Mouse (Mus musculus) neural tube, embryonic 14.5 days (tissue): ENCODE data around the gene Cacna2d2. TPM values are rescaled to one million over a fixed set of nuclear protein-coding genes. Genes with fewer than 3 reads are reported as not detected.
A peak's percentile ranks its signal among the peaks of the same experiment; 100 is the strongest.

Source experiments
- ATAC-seq: fragments of 200-750 bp; cut with Nextera tagmentation; 2 replicates; pipeline ENCODE4 v1.8.0; 2017; ENCODE audit warnings: low read depth, mild to moderate bottlenecking, moderate TSS enrichment, moderate library complexity
- H3K27ac ChIP-seq: fragments of 300-500 bp; sonication (generic); 2 replicates; pipeline ENCODE4 v1.5.1; 2014; ENCODE audit warnings: low read depth, mild to moderate bottlenecking, control low read depth, low read length, moderate library complexity, mixed read lengths
- H3K27me3 ChIP-seq: fragments of 300-500 bp; sonication (generic); 2 replicates; pipeline ENCODE4 v1.6.1; 2014; ENCODE audit warnings: low read length; ENCODE audit not compliant: control insufficient read depth, insufficient read depth
- H3K36me3 ChIP-seq: fragments of 300-500 bp; sonication (generic); 2 replicates; pipeline ENCODE4 v1.6.1; 2014; ENCODE audit warnings: low read length, mixed read lengths; ENCODE audit not compliant: control insufficient read depth, insufficient read depth
- H3K4me1 ChIP-seq: fragments of 300-500 bp; sonication (generic); 2 replicates; pipeline ENCODE4 v1.6.1; 2014; ENCODE audit warnings: low read length; ENCODE audit not compliant: control insufficient read depth, insufficient read depth
- H3K4me2 ChIP-seq: fragments of 300-500 bp; sonication (generic); 2 replicates; pipeline ENCODE4 v1.6.1; 2014; ENCODE audit warnings: mild to moderate bottlenecking, low read depth, low read length, control low read depth
- H3K4me3 ChIP-seq: fragments of 300-500 bp; sonication (generic); 2 replicates; pipeline ENCODE4 v1.5.1; 2014; ENCODE audit warnings: low read depth, low read length, control low read depth, mixed read lengths
- H3K9ac ChIP-seq: fragments of 300-500 bp; sonication (generic); replicated peaks from 2 replicates; pipeline ENCODE4 v1.6.1; 2014; ENCODE audit warnings: low read depth, mild to moderate bottlenecking, control low read depth, low read length, mixed read lengths
- H3K9me3 ChIP-seq: fragments of 300-500 bp; sonication (generic); 2 replicates; pipeline ENCODE4 v1.6.1; 2016; ENCODE audit warnings: low read length; ENCODE audit not compliant: control insufficient read depth
- WGBS: fragments of 180-500 bp; shearing (Covaris S2); extraction: QIAGEN DNeasy Blood & Tissue Kit; methylation state at CpG from one replicate; pipeline ENCODE4 v1.1.7; 2014; 5-methylcytosine and 5-hydroxymethylcytosine counted together
- polyA plus RNA-seq: library from polyadenylated mRNA; unstranded; fragments of >200 nt; fragmentation: Nextera tagmentation; extraction: Ambion mirVana; gene quantifications from 2 replicates; pipeline ENCODE4 v1.2.1, GENCODE M21; 2014

The Cacna2d2 gene
- polyA plus RNA-seq, 1 experiment from 2014 or later = 10.6 TPM

DNA sequence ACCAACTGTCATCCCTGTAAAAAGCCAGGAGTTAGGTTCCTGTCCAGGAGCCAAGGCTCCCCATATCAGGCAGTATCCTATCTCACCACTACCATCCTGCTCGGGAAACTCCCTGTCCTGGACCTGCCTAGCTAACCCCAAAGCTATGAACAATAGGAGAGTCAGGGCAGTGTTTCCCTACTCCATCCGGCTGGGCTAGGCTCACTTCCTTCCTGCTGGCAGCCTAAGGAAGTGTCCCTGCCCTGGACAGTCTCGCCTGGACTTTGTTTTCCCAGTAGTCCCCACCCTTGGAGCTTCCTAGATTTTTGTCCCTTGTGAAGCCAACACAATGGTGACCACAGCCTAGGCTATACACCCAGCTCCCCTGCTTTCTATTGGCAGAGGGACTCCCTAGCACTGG is 167.4 kb downstream of the Cacna2d2 start:
- H3K27ac ChIP-seq = no peak overlapping the region; the same call in 1 of the 2 replicates
- no peaks in the 10 kb centered on the region for H3K27me3 ChIP-seq
- whole genome bisulfite sequencing = 70% methylated on average over 3 of the region's 3 CpGs
- H3K4me1 ChIP-seq = peaks cover 48% of the 10 kb centered on the region
- no peak overlapping the region for H3K9ac ChIP-seq
- no peaks in the 10 kb centered on the region for H3K9me3 ChIP-seq
- H3K4me3 ChIP-seq = no peak overlapping the region
- ATAC-seq = no peak
- peaks cover 20% of the 10 kb centered on the region for H3K36me3 ChIP-seq
- H3K4me2 ChIP-seq = no peak overlapping the region

DNA sequence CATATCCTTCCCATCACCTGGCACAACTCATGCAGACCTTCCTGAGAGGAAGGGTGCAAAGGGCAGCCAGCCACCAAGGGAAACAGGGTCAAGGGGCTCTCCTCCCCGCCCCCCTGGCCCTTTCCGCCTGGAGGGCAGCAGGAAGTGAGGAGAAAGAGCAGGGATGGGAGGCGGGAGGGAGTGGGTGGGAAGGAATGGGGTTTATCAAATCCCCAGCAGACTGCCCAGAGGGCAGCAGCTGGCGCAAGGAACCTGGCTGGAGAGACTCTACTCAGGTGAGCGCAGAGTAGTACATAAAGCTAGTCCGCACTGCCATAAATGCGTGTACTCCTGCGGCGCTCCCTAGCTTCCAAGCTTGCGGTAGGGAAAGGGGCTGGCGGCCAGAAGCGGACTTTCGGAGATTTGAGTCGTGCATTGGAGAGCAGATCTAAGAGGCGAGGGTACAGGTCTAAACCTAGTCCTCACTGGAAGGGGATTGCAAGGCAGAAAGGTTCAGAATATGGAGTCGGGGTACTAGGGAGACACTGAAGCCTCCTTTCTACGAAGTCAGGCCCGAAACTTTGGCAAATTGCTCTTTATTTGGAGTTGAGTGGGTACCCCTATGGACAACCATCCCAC is 168.4 kb downstream of the Cacna2d2 start, which contains the start of gene Hyal2:
Gene Hyal2, plus strand, starts transcription at position 244 of the 618 bp plus-strand sequence.
- Histone ChIP-seq H3K9me3 (no peaks in the 10 kb centered on the region), H3K4me3 (peak within 1 kb of the TSS; percentile 88), H3K4me1 (peaks cover 45% of the 10 kb centered on the region), H3K9ac (peak within 1 kb of the TSS; percentile 86), H3K27ac (peak within 1 kb of the TSS; percentile 85), H3K36me3 (peaks cover 27% of the 10 kb centered on the region), H3K4me2 (peak within 1 kb of the TSS; percentile 95), H3K27me3 (no peaks in the 10 kb centered on the region)
- no peak for ATAC-seq
- 10% methylated on average over 18 of the region's 18 CpGs for WGBS

DNA sequence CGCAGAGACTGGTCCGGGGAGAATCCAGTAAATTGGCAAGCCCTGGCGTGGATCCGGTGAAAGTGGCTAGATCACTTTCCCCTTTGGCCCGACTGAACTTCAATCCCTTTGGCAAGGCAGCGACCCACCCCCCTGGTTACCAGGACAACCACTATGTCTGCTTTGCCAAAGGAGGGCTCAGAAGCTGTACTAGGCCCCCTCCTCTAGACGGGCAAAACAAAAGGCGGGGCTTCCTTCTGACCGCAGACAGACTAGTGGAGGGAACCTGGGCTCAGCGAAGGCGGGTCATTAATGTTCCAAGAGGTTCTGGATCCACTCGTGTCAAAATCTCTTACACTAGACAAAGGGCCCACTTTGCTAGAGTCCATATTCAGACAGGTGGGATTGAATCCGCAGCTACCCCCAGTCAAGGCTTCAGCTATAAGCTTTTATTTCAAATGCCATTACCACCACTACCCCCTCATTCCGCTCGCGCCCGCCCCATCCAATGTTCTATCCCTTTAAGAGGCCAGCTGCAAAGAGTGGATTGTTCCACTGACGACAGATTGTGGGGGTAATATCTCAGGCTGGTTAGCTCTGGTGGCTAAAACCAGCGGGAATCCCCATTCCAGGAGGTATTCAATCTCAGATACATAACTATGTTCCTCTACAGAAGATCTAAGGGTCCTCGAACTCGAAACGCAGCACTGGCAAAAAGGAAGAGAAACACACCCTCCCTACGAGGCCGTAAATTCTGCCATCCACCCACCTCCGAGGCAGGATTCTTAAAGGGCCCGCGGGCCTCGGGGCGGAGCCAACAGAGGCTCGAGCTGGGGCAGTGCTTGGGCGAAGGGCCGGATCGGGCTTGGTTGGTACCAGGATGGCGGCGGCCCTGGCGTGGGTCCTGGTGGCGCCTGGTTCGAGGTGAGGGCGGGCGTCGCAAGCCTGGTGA is 169.2 kb downstream of the Cacna2d2 start:
- Histone ChIP-seq H3K9me3 (no peaks in the 10 kb centered on the region), H3K36me3 (peaks cover 27% of the 10 kb centered on the region), H3K4me1 (peaks cover 41% of the 10 kb centered on the region), H3K4me3 (peak overlapping the region; percentile 88), H3K9ac (peak overlapping the region; percentile 86), H3K27ac (peak overlapping the region; percentile 85), H3K27me3 (no peaks in the 10 kb centered on the region), H3K4me2 (peak overlapping the region; percentile 95)
- WGBS = under 1% methylated on average over 38 of the region's 41 CpGs
- peak; percentile 84 for ATAC-seq

DNA sequence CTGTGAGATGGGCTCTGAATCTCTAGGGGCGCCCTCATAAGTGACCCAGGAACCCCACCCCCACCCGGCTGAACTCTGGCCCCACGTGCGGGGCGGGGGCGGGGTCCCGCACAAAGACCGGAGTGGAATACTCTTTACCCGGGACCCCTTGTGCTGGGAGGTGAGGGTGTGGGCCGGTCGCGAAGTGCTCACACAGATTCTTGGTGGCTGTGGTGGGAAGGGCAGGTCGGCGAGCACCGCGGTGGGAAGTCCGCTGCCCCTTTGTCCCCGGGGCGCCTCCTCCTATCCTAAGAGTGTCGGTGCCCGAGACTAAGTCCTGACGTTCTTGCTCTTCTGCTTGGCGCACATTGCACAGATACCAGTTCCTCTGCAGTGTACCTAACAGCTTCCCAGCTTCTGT is 169.9 kb downstream of the Cacna2d2 start:
- no peaks in the 10 kb centered on the region for H3K9me3 ChIP-seq
- H3K27ac ChIP-seq = peak overlapping the region; percentile 85
- 1% methylated on average over 23 of the region's 23 CpGs for WGBS
- peak overlapping the region; percentile 88 for H3K4me3 ChIP-seq
- no peaks in the 10 kb centered on the region for H3K27me3 ChIP-seq
- H3K36me3 ChIP-seq = peaks cover 27% of the 10 kb centered on the region
- ATAC-seq = peak; percentile 21
- H3K4me2 ChIP-seq = peak overlapping the region; percentile 95
- peaks cover 35% of the 10 kb centered on the region for H3K4me1 ChIP-seq
- peak overlapping the region; percentile 86 for H3K9ac ChIP-seq

DNA sequence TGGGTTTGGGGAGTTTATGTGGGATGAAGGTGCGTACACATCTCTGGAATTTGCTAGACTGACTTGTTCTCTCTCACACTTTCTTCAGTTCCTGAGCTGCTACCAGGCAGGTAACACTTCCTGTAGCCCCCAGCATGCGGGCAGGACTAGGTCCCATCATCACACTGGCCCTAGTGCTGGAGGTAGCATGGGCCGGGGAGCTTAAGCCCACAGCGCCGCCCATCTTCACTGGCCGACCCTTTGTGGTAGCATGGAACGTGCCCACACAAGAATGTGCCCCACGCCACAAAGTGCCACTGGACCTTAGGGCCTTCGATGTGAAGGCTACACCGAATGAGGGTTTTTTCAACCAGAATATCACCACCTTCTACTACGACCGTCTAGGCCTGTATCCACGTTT is 170.6 kb downstream of the Cacna2d2 start:
- H3K4me1 ChIP-seq = peaks cover 35% of the 10 kb centered on the region
- H3K9me3 ChIP-seq = no peaks in the 10 kb centered on the region
- peak overlapping the region; percentile 88 for H3K4me3 ChIP-seq
- 50% methylated on average over 13 of the region's 13 CpGs for WGBS
- H3K9ac ChIP-seq = peak overlapping the region; percentile 86
- H3K27me3 ChIP-seq = no peaks in the 10 kb centered on the region
- no peak for ATAC-seq
- H3K36me3 ChIP-seq = peaks cover 30% of the 10 kb centered on the region
- H3K4me2 ChIP-seq = peak overlapping the region; percentile 95
- H3K27ac ChIP-seq = no peak overlapping the region

DNA sequence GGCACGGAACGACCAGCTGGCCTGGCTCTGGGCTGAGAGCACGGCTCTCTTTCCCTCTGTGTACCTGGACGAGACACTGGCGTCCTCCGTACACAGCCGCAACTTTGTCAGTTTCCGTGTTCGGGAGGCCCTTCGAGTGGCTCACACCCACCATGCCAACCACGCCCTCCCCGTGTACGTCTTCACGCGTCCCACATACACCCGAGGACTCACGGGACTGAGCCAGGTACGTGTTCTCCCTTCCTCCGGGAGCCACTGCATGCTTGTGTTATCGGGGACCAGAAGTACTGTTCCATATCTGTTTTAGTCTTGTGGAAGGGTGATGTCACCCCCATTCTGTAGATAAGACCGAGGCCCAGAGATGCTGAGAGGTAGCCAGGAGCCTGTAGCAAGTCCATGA is 171.4 kb downstream of the Cacna2d2 start:
- H3K36me3 ChIP-seq = peaks cover 24% of the 10 kb centered on the region
- ATAC-seq = no peak
- no peak overlapping the region for H3K27ac ChIP-seq
- H3K9me3 ChIP-seq = no peaks in the 10 kb centered on the region
- no peaks in the 10 kb centered on the region for H3K27me3 ChIP-seq
- peak overlapping the region; percentile 88; the same call in 1 of the 2 replicates for H3K4me3 ChIP-seq
- H3K9ac ChIP-seq = peak overlapping the region; percentile 21; the same call in 1 of the 2 replicates
- WGBS = 97% methylated on average over 21 of the region's 21 CpGs
- peak overlapping the region; percentile 95 for H3K4me2 ChIP-seq
- peaks cover 35% of the 10 kb centered on the region for H3K4me1 ChIP-seq

DNA sequence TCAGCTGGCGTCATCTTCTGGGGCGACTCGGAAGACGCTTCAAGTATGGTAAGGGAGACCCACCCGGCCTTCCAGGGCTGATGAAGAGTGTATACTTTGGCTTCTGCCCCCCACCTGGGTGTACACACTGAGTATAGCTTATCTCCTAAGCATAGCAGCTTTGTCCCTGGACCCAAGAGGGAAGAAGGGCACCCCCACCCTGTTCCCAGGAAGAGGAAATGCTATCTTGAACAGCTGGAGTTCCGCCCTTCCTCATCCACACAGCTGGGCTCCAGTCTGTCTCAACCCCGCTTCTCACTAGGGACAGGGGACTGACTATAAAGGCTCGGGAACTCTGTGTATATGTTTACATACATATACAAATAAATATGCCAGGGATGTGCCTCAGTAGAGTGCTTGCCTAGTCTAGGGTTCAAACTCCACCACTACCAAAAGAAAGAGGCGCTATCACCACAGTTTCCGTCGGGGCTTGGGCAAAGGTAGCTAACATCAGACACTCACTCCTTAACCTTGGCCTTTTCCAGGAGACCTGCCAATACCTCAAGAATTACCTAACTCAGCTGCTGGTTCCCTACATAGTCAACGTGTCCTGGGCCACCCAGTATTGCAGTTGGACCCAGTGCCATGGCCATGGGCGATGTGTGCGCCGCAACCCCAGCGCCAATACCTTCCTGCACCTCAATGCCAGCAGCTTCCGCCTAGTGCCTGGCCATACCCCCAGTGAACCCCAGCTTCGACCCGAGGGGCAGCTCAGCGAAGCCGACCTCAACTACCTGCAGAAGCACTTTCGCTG is 172.3 kb downstream of the Cacna2d2 start:
- H3K4me1 ChIP-seq = peaks cover 35% of the 10 kb centered on the region
- no peak for ATAC-seq
- H3K36me3 ChIP-seq = peaks cover 24% of the 10 kb centered on the region
- no peak overlapping the region for H3K27ac ChIP-seq
- no peaks in the 10 kb centered on the region for H3K9me3 ChIP-seq
- H3K9ac ChIP-seq = no peak overlapping the region
- WGBS = 94% methylated on average over 22 of the region's 22 CpGs
- no peak overlapping the region for H3K4me3 ChIP-seq
- H3K4me2 ChIP-seq = 0 out of 2 replicates have a peak overlapping the region, but pooled peaks have one; percentile 95
- no peaks in the 10 kb centered on the region for H3K27me3 ChIP-seq

DNA sequence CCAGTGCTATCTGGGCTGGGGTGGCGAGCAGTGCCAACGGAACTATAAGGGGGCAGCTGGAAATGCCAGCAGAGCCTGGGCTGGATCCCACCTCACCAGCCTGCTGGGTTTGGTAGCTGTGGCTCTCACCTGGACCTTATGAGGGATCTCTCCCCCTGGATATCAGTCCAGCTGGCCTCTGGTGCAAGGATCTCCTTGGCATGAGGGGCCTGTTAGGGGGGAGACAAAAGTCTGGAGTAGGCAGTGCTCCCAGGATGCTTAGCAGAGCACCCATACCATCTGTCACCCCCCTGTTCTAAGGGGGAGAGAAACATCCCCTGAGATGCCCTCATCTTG is 172.9 kb downstream of the Cacna2d2 start:
- Histone ChIP-seq H3K36me3 (peaks cover 24% of the 10 kb centered on the region), H3K27me3 (no peaks in the 10 kb centered on the region), H3K9me3 (no peaks in the 10 kb centered on the region), H3K4me1 (peaks cover 31% of the 10 kb centered on the region), H3K27ac (no peak overlapping the region), H3K4me2 (no peak overlapping the region), H3K4me3 (no peak overlapping the region), H3K9ac (no peak overlapping the region)
- 100% methylated on average over 2 of the region's 2 CpGs for WGBS
- ATAC-seq = no peak
